Mouse (Mus musculus) urinary bladder, postnatal 10 days (tissue): Measurements from ENCODE around the gene Pirb.
A peak's percentile ranks its signal among the peaks of the same experiment; 100 is the strongest.

Experiments used
- DNase-seq: peaks from one replicate; pipeline ENCODE4 v3.0.0; 2022; ENCODE audit warnings: low spot score

Gene Pirb

GRCm38 (mm10) chr7:3692382-3692986 lies 27.7 kb downstream of the Pirb start, which contains the start of gene Tsen34:
TSS of gene Tsen34 (plus strand) at chr7:3692863.
- no peak for DNase-seq

GRCm38 (mm10) chr7:3691919-3692318 lies 28.3 kb downstream of the Pirb start:
- DNase-seq = no peak

GRCm38 (mm10) chr7:3685400-3686187 lies 34.6 kb downstream of the Pirb start:
- DNase-seq = no peak

GRCm38 (mm10) chr7:3684698-3685097 lies 35.5 kb downstream of the Pirb start:
- DNase-seq = no peak

GRCm38 (mm10) chr7:3683908-3684550 lies 36.2 kb downstream of the Pirb start:
- no peak for DNase-seq

GRCm38 (mm10) chr7:3677342-3677741 lies 42.8 kb downstream of the Pirb start, which contains the start of gene Tmc4:
TSS of gene Tmc4 (minus strand) at chr7:3677553.
- no peak for DNase-seq

- DNase-seq = no peak
Observed at GRCm38 (mm10) chr7:3676371-3676770, 43.8 kb downstream of the Pirb start.

- no peak for DNase-seq
Observed at GRCm38 (mm10) chr7:3675228-3675548, 45.0 kb downstream of the Pirb start.

- peak; percentile 57 for DNase-seq
Observed at GRCm38 (mm10) chr7:3674507-3675227, 45.5 kb downstream of the Pirb start.

- DNase-seq = no peak
Observed at GRCm38 (mm10) chr7:3666921-3667391, 53.2 kb downstream of the Pirb start.

- peak; percentile 87 for DNase-seq
Observed at GRCm38 (mm10) chr7:3665215-3666114, 54.7 kb downstream of the Pirb start, which contains the start of gene Leng1. TSS of gene Leng1 (minus strand) at chr7:3665840.

- DNase-seq = no peak
Observed at GRCm38 (mm10) chr7:3664524-3665214, 55.5 kb downstream of the Pirb start.
